Mouse (Mus musculus) right cerebral cortex, postnatal 25 days (tissue): ENCODE measurements around the gene Ankrd31.
"Not testable (repeated sequence)": the region's sequence is repeated elsewhere in the genome, so short reads cannot be mapped to it uniquely, and the experiment has no call there.

Source experiments
- DNase-seq: peaks from one replicate; pipeline ENCODE4 v3.0.0; 2022

Ankrd31 gene

GRCm38 (mm10) chr13:96870742-96871141 lies 122.7 kb downstream of the Ankrd31 start:
- no peak for DNase-seq

- DNase-seq: no peak
Observed at GRCm38 (mm10) chr13:96874071-96874470, 126.0 kb downstream of the Ankrd31 start.

- peak; percentile 23 for DNase-seq
Observed at GRCm38 (mm10) chr13:96878220-96879057, 130.4 kb downstream of the Ankrd31 start.

- DNase-seq: no peak
Observed at GRCm38 (mm10) chr13:96884534-96884933, 136.5 kb downstream of the Ankrd31 start.

- no peak for DNase-seq
Observed at GRCm38 (mm10) chr13:96889985-96890384, 141.9 kb downstream of the Ankrd31 start.

- no peak for DNase-seq
Observed at GRCm38 (mm10) chr13:96895144-96895543, 147.1 kb downstream of the Ankrd31 start.

GRCm38 (mm10) chr13:96906717-96907116 lies 158.6 kb downstream of the Ankrd31 start:
- DNase-seq: no peak

GRCm38 (mm10) chr13:96911202-96911601 lies 163.1 kb downstream of the Ankrd31 start:
- DNase-seq: no peak

- not testable (repeated sequence) for DNase-seq
Observed at GRCm38 (mm10) chr13:96923134-96923533, 175.1 kb downstream of the Ankrd31 start.

GRCm38 (mm10) chr13:96923999-96924961 lies 176.2 kb downstream of the Ankrd31 start, which contains the start of gene Gcnt4:
Gene Gcnt4 (plus strand): TSS chr13:96924689.
- peak; percentile 53 for DNase-seq

- peak; percentile 33 for DNase-seq
Observed at GRCm38 (mm10) chr13:96924985-96925745, 177.1 kb downstream of the Ankrd31 start.

GRCm38 (mm10) chr13:96925991-96926725 lies 178.1 kb downstream of the Ankrd31 start:
- DNase-seq: no peak

GRCm38 (mm10) chr13:96927781-96928180 lies 179.7 kb downstream of the Ankrd31 start:
- DNase-seq: no peak

- DNase-seq: no peak
Observed at GRCm38 (mm10) chr13:96928432-96929039, 180.5 kb downstream of the Ankrd31 start.

- DNase-seq: peak; percentile 82
Observed at GRCm38 (mm10) chr13:96932745-96933144, 184.7 kb downstream of the Ankrd31 start.

GRCm38 (mm10) chr13:96933367-96933766 lies 185.3 kb downstream of the Ankrd31 start:
- peak; percentile 26 for DNase-seq

GRCm38 (mm10) chr13:96936173-96936777 lies 188.2 kb downstream of the Ankrd31 start:
- no peak for DNase-seq

- DNase-seq: no peak
Observed at GRCm38 (mm10) chr13:96937059-96937558, 189.0 kb downstream of the Ankrd31 start.

GRCm38 (mm10) chr13:96939680-96940079 lies 191.6 kb downstream of the Ankrd31 start:
- DNase-seq: peak; percentile 20

- not testable (repeated sequence) for DNase-seq
Observed at GRCm38 (mm10) chr13:96941481-96941880, 193.4 kb downstream of the Ankrd31 start.

GRCm38 (mm10) chr13:96943571-96943970 lies 195.5 kb downstream of the Ankrd31 start:
- no peak for DNase-seq
